In genomic region chr6:4708971-4709370, GRCm38 (mm10) we compare ENCODE assay signal across 17 mouse cellular contexts. TPM values are rescaled to one million over a fixed set of nuclear protein-coding genes. Genes with fewer than 3 reads are reported as not detected.
DNase-seq lines count a peak whose midpoint lies in the region; ATAC-seq lines count a peak whose summit lies in the region.
"Had no signal": no experiment of that assay in that cellular context is flagged by ENCODE, and none has a peak within 500 bp of the region (broad histone marks: within the 10 kb centered on the region; RNA-seq: fewer than 3 reads in every experiment).

No protein-coding gene starts in this region.

- peaks cover 15% of the 10 kb centered on the region for H3K36me3 ChIP-seq in midbrain, embryonic 13.5 days
- H3K36me3 ChIP-seq: G1E; liver, embryonic 13.5 days had no signal

- no peaks in the 10 kb centered on the region for H3K27me3 ChIP-seq in midbrain, embryonic 13.5 days
- H3K27me3 ChIP-seq: hindbrain, embryonic 12.5 days; liver, embryonic 13.5 days had no signal

- DNase-seq in adrenal gland, adult (ENCODE audit: inconsistent age in 2 of 2, low spot score in 1 of 2) = peak; percentile 80 to 91
- no peak for DNase-seq in adrenal gland, postnatal 4 days (ENCODE audit: low spot score in 2 of 2)
- DNase-seq in ovary, adult 18-20 months (ENCODE audit: low spot score) = peak; percentile 12
- no peak for DNase-seq in ovary, postnatal 14 days (ENCODE audit: low spot score)
- peak; percentile 23 for DNase-seq in gastrocnemius, postnatal 14 days
- DNase-seq in embryo, embryonic 11 days = no peak
- DNase-seq: cerebellum, adult 11 months; liver, embryonic 13.5 days; lung, postnatal 14 days; spleen, adult 18-20 months had no signal

- H3K27ac ChIP-seq in midbrain, embryonic 13.5 days = no peak overlapping the region
- H3K27ac ChIP-seq: forebrain, embryonic 10.5 days; hindbrain, embryonic 12.5 days; liver, embryonic 13.5 days had no signal

- no peak for ATAC-seq in midbrain, embryonic 13.5 days
- no peak for ATAC-seq in erythroid progenitor cell, adult 5-6 weeks (replicated peaks; ENCODE audit: low FRiP score, poor library complexity, severe bottlenecking)
- ATAC-seq: intestine, postnatal 0 days had no signal

- H3K9ac ChIP-seq in midbrain, embryonic 13.5 days (replicated peaks) = no peak overlapping the region
- H3K9ac ChIP-seq: hindbrain, embryonic 12.5 days; liver, embryonic 13.5 days had no signal

- no peak overlapping the region for H3K4me2 ChIP-seq in midbrain, embryonic 13.5 days (replicated peaks)
- H3K4me2 ChIP-seq: hindbrain, embryonic 12.5 days; liver, embryonic 13.5 days; midbrain, embryonic 11.5 days had no signal

- no peaks in the 10 kb centered on the region for H3K4me1 ChIP-seq in midbrain, embryonic 13.5 days (replicated peaks)
- H3K4me1 ChIP-seq: forebrain, embryonic 10.5 days; hindbrain, embryonic 12.5 days; liver, embryonic 13.5 days had no signal

- 94% methylated on average over 1 of the region's 1 CpGs for WGBS in midbrain, embryonic 13.5 days

- no peaks in the 10 kb centered on the region for H3K9me3 ChIP-seq in midbrain, embryonic 13.5 days
- H3K9me3 ChIP-seq: forebrain, embryonic 10.5 days; G1E; hindbrain, embryonic 12.5 days; liver, embryonic 13.5 days had no signal

- intact Hi-C loops in gastrocnemius, postnatal 14 days (cut with DNase I; ENCODE audit: low total_unique reads) = no loop called here

- H3K4me3 ChIP-seq in midbrain, embryonic 13.5 days (replicated peaks) = no peak overlapping the region
- H3K4me3 ChIP-seq: forebrain, embryonic 10.5 days; hindbrain, embryonic 12.5 days; liver, embryonic 13.5 days had no signal

RNA-seq across cellular contexts. Expression of gene Sgce, which starts 38.0 kb away (rescaled TPM):
- 10 to 100 TPM; 79.5 to 84.7 TPM for total RNA-seq in adrenal gland, postnatal 4 days (2021)
- total RNA-seq in gastrocnemius, postnatal 14 days (2021) = 10 to 100 TPM; 22.3 to 26.4 TPM
- polyA plus RNA-seq in midbrain, embryonic 13.5 days (2015; fragmentation: Nextera tagmentation; extraction: Ambion mirVana) = 61.6 and 68.2 TPM in 2 replicates
- 3.4 TPM in 1 of 2 replicates, not detected in the other for total RNA-seq in erythroid progenitor cell, adult 5-6 weeks (2015; ENCODE audit: low replicate concordance)
- 0.64 TPM in 1 of 2 replicates, not detected in the other for total RNA-seq in erythroid progenitor cell, adult 5-6 weeks (2017; ENCODE audit: low replicate concordance)
- polyA plus RNA-seq: G1E had no signal

RNA-seq across cellular contexts. Expression of gene Peg10, which starts 38.1 kb away (rescaled TPM):
- 100 to 1,000 TPM; 493 to 517 TPM for total RNA-seq in adrenal gland, postnatal 4 days (2021)
- total RNA-seq in gastrocnemius, postnatal 14 days (2021) = 10 to 100 TPM in 1 of 2 experiments, 1 to 10 TPM in 1; 8.6 to 12.3 TPM
- polyA plus RNA-seq in midbrain, embryonic 13.5 days (2015; fragmentation: Nextera tagmentation; extraction: Ambion mirVana) = 7.3 and 10.0 TPM in 2 replicates
- total RNA-seq in erythroid progenitor cell, adult 5-6 weeks (2015; ENCODE audit: low replicate concordance) = not detected in 2 replicates
- 0.13 TPM in 1 of 2 replicates, not detected in the other for total RNA-seq in erythroid progenitor cell, adult 5-6 weeks (2017; ENCODE audit: low replicate concordance)
- polyA plus RNA-seq: G1E had no signal

Comparison
In these comparisons a context has a peak if more than half of its experiments do, and no peak if none do; other contexts are left out.
1. DNase-seq: peak in adrenal gland, adult (2 of 2), ovary, adult 18-20 months (single experiment) and gastrocnemius, postnatal 14 days (single experiment); none in adrenal gland, postnatal 4 days (0 of 2), ovary, postnatal 14 days (single experiment) and embryo, embryonic 11 days (single experiment).
2. RNA of gene Sgce, which starts 38.0 kb away (total RNA-seq): 79.5 to 84.7 TPM in adrenal gland, postnatal 4 days and 22.3 to 26.4 TPM in gastrocnemius, postnatal 14 days; 0.64 to 3.4 TPM in erythroid progenitor cell, adult 5-6 weeks; every median in the first group is over 4 times any median in the second.
3. RNA of gene Peg10, which starts 38.1 kb away (total RNA-seq): 493 to 517 TPM in adrenal gland, postnatal 4 days; 8.6 to 12.3 TPM in gastrocnemius, postnatal 14 days and 0.13 TPM in erythroid progenitor cell, adult 5-6 weeks; every median in the first group is over 10 times any median in the second.